Mouse (Mus musculus): ENCODE results near the gene Maf.
A peak's percentile ranks its signal among the peaks of the same experiment; 100 is the strongest.

Maf gene

DNA sequence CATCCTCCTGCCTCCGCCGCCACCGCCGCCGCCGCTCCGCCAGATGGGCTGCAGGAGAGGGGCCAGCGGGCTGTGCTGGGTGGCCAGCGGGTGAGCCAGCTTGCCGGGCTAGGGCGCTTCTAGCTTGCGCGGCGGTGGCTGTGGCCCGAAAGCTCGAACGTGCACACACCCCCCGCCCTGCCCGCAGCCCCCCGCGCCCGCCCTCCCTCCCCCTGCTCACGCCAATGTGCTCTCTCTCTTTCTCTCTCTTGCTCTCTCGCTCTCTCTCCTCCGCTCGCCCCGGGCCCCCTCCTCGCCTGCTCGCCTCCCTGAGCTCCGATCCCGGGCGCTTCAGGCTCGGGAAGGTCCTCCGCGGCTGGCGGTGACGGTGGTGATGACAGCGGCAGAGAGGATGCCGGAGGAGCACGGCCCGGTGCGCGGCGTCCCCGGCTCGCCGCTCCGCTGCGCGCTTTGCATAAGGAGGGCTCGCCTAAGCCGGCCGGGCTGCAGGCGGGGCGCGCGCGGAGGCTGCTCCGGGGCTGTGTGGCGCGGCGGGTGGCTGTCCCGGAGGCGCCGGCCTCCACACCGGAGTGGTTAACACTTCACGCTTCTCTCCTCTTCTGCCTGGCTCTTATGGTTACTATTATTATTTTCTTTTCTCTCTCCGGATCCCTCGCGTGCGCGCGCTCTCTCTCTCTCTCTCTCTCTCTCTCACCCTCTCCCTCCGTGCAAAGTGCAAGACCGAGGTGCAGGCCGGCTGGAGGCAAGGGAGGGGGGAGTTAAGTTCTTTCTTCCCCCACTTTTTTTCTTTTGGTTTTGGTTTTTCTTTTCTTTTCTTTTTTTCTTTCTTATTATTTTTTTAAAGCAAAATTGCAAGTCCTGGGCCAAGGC is 498 bp downstream of the Maf start:
- peak; percentile 69; the same call in 1 of the 2 replicates for ATAC-seq (ENCODE audit: insufficient number of reproducible peaks, low FRiP score, low TSS enrichment)

DNA sequence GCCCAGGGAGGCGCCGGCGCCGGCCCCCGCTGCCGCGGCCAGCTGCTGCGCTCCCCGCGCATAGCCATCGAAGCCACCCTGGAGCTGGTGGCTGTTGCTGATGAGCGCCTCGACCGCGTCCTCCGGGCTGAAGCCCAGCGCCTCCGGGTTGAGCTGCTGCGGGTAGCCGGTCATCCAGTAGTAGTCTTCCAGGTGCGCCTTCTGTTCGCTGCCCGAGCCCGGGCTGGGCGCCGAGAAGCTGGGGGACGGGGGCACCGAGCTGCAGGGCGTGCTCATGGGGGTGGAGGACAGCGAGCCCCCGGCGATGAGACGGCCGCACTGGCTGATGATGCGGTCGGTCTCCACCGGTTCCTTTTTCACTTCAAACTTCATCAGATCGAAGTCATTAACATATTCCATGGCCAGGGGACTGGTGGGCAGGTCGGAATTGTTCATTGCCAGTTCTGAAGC is 1.2 kb downstream of the Maf start:
- 0 out of 2 replicates have a peak, but pooled peaks have one; percentile 11 for ATAC-seq (ENCODE audit: insufficient number of reproducible peaks, low FRiP score, low TSS enrichment)

DNA sequence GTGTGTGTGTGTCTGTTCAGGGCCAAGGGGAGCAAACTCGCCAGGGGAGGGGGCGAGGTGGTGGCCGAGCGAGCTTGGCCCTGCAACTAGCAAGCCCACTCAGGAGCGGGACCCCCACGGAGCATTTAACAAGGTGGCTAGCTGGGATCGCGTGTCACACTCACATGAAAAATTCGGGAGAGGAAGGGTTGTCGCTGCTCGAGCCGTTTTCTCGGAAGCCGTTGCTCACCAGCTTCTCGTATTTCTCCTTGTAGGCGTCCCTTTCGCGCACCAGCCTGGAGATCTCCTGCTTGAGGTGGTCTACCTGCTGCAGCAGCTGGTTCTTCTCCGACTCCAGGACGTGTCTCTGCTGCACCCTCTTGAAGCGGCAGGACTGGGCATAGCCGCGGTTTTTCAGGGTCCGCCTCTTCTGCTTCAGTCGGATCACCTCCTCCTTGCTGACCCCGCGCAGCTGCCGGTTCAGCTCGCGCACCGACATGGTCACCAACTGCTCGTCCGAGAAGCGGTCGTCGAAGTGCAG is 1.9 kb downstream of the Maf start:
- no peak for ATAC-seq (ENCODE audit: insufficient number of reproducible peaks, low FRiP score, low TSS enrichment)

DNA sequence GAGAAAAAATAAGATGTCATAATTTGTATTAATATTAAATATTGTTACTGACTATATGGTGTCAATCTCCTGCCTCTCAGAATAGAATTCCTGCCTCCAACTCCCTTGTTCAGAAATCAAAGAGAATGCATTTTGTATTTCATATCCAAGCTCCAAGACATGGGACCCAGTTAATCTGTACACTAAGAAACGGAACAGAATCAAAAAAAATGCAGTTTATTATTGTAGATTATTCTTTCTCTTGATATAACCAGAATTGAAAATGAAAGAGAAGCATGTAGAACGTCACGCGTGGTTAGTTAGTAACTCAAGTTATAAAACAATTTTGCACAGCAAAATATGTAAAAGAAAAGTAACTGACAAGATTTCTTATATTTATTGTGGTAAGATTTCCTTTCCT is 4.5 kb downstream of the Maf start:
- ATAC-seq (ENCODE audit: insufficient number of reproducible peaks, low FRiP score, low TSS enrichment): no peak

DNA sequence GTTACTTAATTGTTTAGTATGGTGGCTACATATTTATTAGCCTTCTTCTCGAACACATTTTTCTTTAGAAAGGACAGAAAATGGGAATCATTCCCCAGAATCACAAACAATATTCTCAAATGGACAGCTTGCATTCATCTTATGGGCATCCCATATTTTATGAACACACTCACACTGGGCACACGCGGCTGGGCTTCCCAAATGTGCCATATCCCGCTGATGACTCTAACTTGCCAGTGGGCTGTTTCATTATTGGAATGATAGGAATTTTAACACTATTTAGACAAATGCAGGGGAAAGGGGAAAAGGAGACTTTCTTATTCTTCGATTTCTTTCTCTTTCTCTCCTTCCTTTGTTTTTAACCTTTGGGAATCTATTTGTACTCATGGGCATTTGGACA is 6.6 kb downstream of the Maf start:
- no peak for ATAC-seq (ENCODE audit: insufficient number of reproducible peaks, low FRiP score, low TSS enrichment)

DNA sequence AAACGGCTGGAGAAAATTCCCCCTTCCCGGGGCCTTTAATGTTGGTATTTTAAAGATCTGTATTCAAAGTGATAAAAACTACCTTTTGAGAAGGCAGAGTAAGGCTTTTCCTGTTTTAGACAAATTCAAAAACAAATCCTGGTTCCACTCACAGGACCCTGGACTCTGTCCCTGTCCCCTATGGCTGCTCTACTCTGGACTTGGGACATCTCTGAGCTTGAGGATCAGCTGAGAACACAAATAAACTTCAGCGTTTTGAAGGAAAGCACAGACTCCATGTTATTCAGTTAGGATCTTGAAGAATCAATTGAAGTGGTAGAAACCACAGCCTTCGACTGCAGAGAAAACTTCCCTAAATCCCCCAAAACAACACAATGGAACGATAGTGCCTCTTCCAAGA is 8.4 kb downstream of the Maf start:
- ATAC-seq (ENCODE audit: insufficient number of reproducible peaks, low FRiP score, low TSS enrichment): no peak

DNA sequence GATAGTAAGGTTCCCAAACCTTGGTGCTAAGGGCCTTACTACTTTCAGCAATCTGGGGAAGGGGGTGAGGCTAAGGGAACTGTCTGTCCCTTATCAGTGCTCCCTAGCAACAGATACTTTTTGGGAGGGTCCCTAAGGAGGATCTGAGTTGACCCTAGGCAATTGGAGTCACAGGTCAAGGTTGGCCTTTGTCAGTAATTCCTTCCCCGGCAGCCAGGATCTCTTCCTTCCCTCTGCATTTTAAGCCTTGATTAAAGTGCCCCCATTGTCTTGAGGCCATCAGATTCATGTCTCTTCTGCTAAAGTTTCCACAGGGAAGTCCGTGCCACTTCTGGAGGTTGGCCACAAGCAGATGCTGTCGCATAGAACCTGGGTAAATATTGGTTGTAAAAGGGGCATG is 10.2 kb downstream of the Maf start:
- ATAC-seq (ENCODE audit: insufficient number of reproducible peaks, low FRiP score, low TSS enrichment): no peak

DNA sequence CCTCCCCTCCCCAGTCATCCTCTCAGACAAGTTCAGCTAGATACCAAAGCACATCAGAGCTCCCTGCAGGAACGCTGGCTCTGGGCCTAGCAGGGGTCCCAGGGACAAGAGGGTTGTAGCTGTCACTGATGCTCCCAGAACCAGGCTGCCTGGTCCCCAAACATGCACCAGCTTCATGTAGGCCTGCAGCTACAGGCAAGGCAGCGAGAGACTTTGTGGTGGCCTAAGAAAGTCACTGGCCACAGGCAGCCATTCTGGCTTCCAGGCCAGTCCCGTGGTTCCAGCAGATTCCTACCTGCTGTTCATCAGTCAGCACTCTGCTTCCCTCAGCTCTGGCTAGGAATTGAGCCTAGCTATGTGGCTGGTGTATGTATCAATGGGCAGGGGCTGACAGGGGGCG is 10.9 kb downstream of the Maf start:
- ATAC-seq (ENCODE audit: insufficient number of reproducible peaks, low FRiP score, low TSS enrichment): peak; percentile 67; the same call in 1 of the 2 replicates

DNA sequence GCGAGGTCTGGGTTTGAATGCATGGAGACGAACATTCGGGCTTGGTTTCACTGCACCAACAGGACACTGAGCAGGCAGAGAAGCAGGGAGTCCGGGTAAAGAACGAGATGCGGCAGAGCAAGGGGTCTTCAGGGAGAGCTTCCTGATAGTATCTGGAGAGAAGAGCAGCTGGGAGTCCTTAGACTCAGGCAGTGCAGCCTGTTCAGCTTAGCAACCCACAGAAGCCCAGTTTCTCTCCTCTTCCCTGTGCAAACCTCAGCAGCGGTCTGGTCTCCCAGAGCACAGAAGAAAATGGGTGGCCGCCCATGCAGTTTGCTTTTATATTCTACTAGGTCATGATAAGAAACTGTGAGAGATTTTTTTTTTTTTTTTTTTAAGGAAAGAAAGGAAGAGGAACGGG is 20.2 kb downstream of the Maf start:
- no peak for ATAC-seq (ENCODE audit: insufficient number of reproducible peaks, low FRiP score, low TSS enrichment)

DNA sequence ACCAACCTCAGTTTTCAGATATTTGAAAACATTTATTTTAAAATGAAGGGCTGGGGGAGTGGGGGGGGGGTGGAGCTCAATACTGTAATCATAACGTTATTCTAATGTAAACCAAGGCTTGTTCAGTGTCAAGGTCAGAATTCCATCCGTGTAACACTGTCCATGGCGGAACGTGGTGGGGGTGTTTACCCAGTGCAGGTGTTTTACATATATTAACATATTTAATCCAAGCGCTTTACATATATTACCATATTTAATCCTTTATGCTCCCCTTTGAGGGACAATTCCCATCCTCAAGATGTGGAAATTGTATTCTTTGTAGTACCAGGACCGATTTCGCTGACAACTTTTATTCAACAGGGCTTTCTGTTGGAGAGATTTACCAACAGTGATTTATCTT is 24.3 kb downstream of the Maf start:
- no peak for ATAC-seq (ENCODE audit: insufficient number of reproducible peaks, low FRiP score, low TSS enrichment)

DNA sequence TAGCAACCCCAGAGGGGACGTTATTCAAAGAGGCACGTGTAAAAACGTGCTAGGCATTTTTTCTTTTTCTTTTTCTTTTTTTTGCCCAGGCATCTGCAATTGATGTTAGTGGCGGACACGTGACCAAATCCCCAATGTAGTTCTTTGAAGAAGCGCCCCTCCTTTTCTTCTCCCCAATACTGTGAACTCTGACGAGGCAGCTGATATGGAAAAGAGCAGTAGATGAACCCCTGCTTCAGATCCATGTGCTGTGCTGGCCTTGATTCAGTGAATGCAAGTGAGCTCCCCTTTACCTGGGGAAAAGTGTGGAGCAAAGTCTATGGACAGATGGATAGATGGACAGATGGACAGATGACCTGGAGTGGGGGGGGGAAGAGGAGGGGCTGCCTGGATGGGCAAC is 28.1 kb downstream of the Maf start:
- no peak for ATAC-seq (ENCODE audit: insufficient number of reproducible peaks, low FRiP score, low TSS enrichment)

DNA sequence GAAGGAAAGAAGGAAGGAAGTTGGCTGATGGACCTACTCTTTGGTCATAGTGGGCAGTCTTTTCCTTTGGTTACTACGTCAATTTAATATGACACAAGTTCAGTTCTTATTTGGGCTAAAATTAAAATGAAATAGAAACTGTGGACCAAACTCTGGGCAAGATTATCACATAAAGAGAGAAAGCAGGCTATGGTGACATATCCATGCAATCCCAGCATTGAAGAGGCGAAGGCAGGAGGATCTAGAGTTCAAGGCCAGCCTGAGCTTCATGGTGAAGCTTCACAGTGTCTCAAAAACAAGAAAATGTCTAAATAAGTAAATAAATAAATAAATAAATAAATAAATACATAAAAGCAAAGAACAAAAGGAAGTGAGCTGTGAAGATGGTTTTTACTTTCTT is 42.7 kb downstream of the Maf start:
- no peak for ATAC-seq (ENCODE audit: insufficient number of reproducible peaks, low FRiP score, low TSS enrichment)

DNA sequence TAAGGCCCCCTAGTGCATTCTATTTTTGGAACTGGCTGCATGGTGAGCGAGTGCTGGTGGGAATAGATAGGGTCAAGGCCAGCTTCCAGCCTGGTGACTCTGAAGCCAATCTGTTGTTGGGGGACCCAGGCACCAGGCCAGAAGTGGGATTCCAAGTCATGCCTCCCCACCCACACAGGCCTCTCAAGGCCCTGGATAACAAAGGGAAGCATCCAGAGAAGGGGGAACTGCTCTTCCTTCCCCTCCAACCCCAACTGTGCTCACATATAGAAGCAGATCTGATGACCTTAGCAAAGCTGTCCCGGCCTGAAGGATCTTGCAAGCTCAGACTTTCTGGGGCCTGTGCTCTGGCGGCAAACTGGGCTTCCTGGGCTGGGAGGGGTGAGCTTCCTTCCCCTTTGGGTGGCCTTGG is 57.5 kb downstream of the Maf start:
- ATAC-seq (ENCODE audit: insufficient number of reproducible peaks, low FRiP score, low TSS enrichment): no peak; the same call in 1 of the 2 replicates

DNA sequence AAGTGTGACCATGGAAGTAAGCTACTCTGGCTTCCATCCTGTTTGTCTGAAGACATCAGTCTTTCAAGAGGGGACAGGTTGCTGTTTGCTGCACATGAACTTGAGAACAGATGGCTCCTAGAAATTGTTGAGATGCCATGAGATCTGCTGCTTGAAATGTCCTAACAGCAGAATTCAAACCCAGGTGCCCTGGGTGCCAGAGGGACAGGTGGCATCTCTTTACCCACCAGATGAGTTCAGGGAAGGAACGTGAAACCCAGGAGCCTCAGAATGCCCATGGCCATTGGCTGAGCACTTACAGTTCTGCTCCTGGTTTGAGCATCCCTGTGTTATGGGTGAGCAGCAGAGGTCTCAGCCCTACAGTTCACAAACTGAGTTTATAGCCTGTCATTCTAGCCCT is 62.5 kb downstream of the Maf start:
- ATAC-seq (ENCODE audit: insufficient number of reproducible peaks, low FRiP score, low TSS enrichment): peak; percentile 58; the same call in 1 of the 2 replicates

DNA sequence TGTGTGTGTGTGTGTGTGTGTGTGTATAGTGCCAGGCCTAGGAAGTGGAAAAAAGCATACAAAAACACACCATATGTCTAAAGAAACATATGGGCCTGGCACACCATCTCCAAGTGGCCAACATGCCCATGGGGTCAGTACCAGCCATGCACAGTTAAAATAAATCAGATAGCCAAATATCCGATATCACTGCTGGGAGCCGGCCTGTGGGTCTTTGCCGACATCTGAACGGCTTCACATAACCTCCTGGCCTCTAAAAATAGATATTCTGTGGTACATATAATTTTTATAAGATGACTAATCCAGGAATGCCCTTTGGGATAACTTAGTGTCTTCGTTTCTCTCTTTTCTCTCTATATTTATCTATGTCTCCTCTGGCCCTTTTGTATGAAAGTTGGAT is 65.7 kb downstream of the Maf start:
- no peak for ATAC-seq (ENCODE audit: insufficient number of reproducible peaks, low FRiP score, low TSS enrichment)

DNA sequence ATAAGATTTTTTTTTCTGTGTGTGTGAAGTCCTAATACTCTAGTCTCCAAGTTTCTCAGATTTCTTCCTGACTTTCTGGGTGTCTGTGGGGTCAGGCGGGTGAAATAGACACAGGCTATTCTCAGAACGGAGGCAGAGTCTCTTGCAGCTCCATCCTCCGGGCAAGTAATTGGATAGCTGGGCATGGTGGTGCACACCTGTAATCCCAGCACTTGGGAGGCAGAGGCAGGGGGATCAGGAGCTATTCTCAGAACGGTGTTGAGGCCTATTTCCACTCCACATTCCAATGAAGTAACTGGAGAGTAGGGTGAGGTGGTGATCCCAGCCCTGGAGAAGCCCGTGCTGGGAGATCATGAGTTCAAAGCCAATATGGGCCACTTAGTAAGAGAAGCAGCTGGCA is 67.6 kb downstream of the Maf start:
- ATAC-seq (ENCODE audit: insufficient number of reproducible peaks, low FRiP score, low TSS enrichment): no peak

DNA sequence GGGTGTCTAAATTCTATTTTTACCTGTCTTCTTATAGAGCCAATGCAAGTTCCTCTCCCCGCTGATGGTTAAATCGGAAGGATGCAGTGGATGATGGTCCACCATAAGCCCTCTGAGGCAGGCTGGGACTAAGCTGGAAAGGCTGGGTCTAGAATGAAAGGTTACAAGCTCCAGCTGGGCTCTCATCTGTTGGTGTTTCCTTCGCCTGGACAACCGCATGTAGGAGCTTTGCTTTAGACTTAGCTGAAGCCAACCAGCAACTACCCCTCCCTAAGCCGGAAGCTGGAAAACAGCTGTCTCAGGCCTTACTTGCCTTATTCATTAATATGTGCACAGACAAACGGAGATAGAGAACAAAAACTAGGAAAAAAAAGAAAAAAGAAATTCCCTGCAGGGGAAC is 70.8 kb downstream of the Maf start:
- no peak for ATAC-seq (ENCODE audit: insufficient number of reproducible peaks, low FRiP score, low TSS enrichment)
